Mouse (Mus musculus): ENCODE results near the gene Cybc1. TPM values are rescaled to one million over a fixed set of nuclear protein-coding genes. Genes with fewer than 3 reads are reported as not detected.

Gene Cybc1
- polyA plus RNA-seq, 2 experiments = 16.1 to 20.3 TPM

- Histone ChIP-seq H3K4me1 (replicated peaks; ENCODE audit: control insufficient read depth in 2 of 2, insufficient read depth in 2 of 2, low read length in 1 of 2) (peaks cover 43 to 49% of the 10 kb centered on the region in 2 experiments), H3K27me3 (ENCODE audit: control insufficient read depth, insufficient read depth, low read length) (no peaks in the 10 kb centered on the region), H3K9me3 (ENCODE audit: control insufficient read depth, low read length) (no peaks in the 10 kb centered on the region), H3K4me2 (ENCODE audit: low read depth) (no peak overlapping the region), H3K4me3 (ENCODE audit: insufficient read depth in 1 of 2, low read depth in 2 of 2, low read length in 2 of 2) (no peak overlapping the region), H3K36me3 (replicated peaks; ENCODE audit: control insufficient read depth, insufficient read depth, low read depth) (peaks cover 7% of the 10 kb centered on the region), H3K9ac (replicated peaks) (no peak overlapping the region), H3K27ac (peak overlapping the region; percentile 70)
- ATAC-seq (ENCODE audit: insufficient read depth) (no peak), DNase-seq (ENCODE audit: low read depth in 3 of 3, low spot score in 3 of 3) (no peak)
- 69% methylated on average over 4 of the region's 4 CpGs for WGBS (ENCODE audit: insufficient replicate concordance)
- TF ChIP-seq EP300 (IDR thresholded peaks at IDR 0.05; ENCODE audit: low read depth) (no peak), CTCF (IDR thresholded peaks at IDR 0.05; ENCODE audit: low read depth) (no peak)
Measured at GRCm38 (mm10) chr11:121231191-121231590, 2.1 kb upstream of the Cybc1 start.

- H3K4me1 ChIP-seq (replicated peaks; ENCODE audit: control insufficient read depth in 2 of 2, insufficient read depth in 2 of 2, low read length in 1 of 2) = peaks cover 31 to 33% of the 10 kb centered on the region in 2 experiments
- peak overlapping the region; percentile 69 for H3K9ac ChIP-seq (replicated peaks)
Measured at GRCm38 (mm10) chr11:121228129-121229017, 749 bp downstream of the Cybc1 start.

DNA sequence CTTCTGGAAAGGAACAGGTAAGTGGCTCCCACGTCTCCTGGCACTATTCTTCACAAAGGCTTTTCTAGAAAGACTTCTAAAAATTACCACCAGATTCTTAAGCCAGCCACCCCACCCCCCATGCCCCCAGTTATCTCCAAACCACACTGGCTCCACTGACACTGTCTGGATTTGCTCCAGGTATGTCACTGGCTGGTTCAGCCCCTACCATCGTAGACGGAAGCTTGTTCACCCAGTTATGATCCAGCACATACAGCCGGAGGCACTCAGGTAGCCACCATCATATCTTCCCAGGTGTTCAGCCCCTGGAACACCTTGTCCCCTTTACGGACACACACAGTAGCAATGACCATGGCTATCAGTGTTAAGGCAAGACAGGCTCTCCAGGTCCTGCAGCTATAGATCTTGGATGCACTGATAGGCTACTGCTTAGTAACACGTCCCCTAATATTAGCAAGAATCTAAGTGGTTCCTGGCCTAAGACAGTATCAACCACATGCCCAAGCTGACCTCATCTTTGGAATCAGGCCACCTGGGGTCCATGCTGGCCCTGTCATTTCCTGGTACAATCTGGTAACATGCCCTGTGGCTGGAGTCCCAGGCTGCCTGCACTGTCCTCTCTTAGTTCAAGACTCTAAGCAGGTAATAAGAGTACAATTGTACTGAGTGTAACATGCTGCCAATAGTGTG is 7.7 kb downstream of the Cybc1 start:
- TF ChIP-seq EP300 (IDR thresholded peaks at IDR 0.05; ENCODE audit: low read depth) (no peak), CTCF (IDR thresholded peaks at IDR 0.05; ENCODE audit: low read depth) (no peak)
- no peaks in the 10 kb centered on the region for H3K9me3 ChIP-seq (ENCODE audit: control insufficient read depth, low read length)
- no peak overlapping the region for H3K4me3 ChIP-seq (ENCODE audit: insufficient read depth in 1 of 2, low read depth in 2 of 2, low read length in 2 of 2)
- DNase-seq (ENCODE audit: low read depth in 3 of 3, low spot score in 3 of 3) (no peak), ATAC-seq (ENCODE audit: insufficient read depth) (no peak)
- no peak overlapping the region for H3K9ac ChIP-seq (replicated peaks)
- 69% methylated on average over 6 of the region's 6 CpGs for WGBS (ENCODE audit: insufficient replicate concordance)
- peaks cover 44% of the 10 kb centered on the region for H3K36me3 ChIP-seq (replicated peaks; ENCODE audit: control insufficient read depth, insufficient read depth, low read depth)
- no peak overlapping the region for H3K4me2 ChIP-seq (ENCODE audit: low read depth)
- H3K27me3 ChIP-seq (ENCODE audit: control insufficient read depth, insufficient read depth, low read length) = no peaks in the 10 kb centered on the region
- no peak overlapping the region for H3K27ac ChIP-seq
- no peaks in the 10 kb centered on the region for H3K4me1 ChIP-seq (replicated peaks; ENCODE audit: control insufficient read depth in 2 of 2, insufficient read depth in 2 of 2, low read length in 1 of 2)

More at GRCm38 (mm10) chr11:121228129-121229017, 749 bp downstream of the Cybc1 start:
- 11% methylated on average over 21 of the region's 21 CpGs for WGBS (ENCODE audit: insufficient replicate concordance)
- no peaks in the 10 kb centered on the region for H3K27me3 ChIP-seq (ENCODE audit: control insufficient read depth, insufficient read depth, low read length)
- TF ChIP-seq CTCF (IDR thresholded peaks at IDR 0.05; ENCODE audit: low read depth) = no peak
- TF ChIP-seq EP300 (IDR thresholded peaks at IDR 0.05; ENCODE audit: low read depth) = no peak
- H3K4me2 ChIP-seq (ENCODE audit: low read depth) = peak overlapping the region; percentile 81
- no peaks in the 10 kb centered on the region for H3K9me3 ChIP-seq (ENCODE audit: control insufficient read depth, low read length)
- peak overlapping the region; percentile 41 for H3K27ac ChIP-seq
- DNase-seq (ENCODE audit: low read depth in 3 of 3, low spot score in 3 of 3) = peak in 1 of 3 experiments; percentile 27
- peak; percentile 4; the same call in 1 of the 2 replicates for ATAC-seq (ENCODE audit: insufficient read depth)
- peaks cover 31% of the 10 kb centered on the region for H3K36me3 ChIP-seq (replicated peaks; ENCODE audit: control insufficient read depth, insufficient read depth, low read depth)
- H3K4me3 ChIP-seq (ENCODE audit: insufficient read depth in 1 of 2, low read depth in 2 of 2, low read length in 2 of 2) = peak overlapping the region; percentile 71 to 98

DNA sequence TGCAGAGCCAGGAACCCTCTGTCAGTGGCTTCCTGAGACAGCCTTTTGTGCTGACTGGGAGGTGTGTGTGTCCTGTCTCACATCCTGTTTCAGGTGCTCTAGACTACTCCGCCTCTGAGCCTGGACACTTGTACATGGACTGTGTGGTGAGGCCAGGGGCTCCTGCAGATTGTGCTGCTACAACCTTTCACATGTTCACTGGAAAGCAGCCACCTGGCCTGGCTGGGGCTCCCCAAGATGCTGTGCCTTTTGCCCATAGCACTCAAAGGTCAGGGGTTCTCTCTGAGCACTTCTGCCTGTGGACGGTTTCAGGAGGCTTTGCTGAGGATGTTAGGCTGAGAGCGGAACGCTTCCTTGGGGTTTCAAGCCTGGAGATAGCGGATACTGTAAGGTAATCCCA is 8.4 kb downstream of the Cybc1 start:
- H3K27ac ChIP-seq = no peak overlapping the region
- H3K27me3 ChIP-seq (ENCODE audit: control insufficient read depth, insufficient read depth, low read length) = no peaks in the 10 kb centered on the region
- ATAC-seq (ENCODE audit: insufficient read depth) (no peak), DNase-seq (ENCODE audit: low read depth in 3 of 3, low spot score in 3 of 3) (no peak)
- H3K4me2 ChIP-seq (ENCODE audit: low read depth) = no peak overlapping the region
- H3K4me1 ChIP-seq (replicated peaks; ENCODE audit: control insufficient read depth in 2 of 2, insufficient read depth in 2 of 2, low read length in 1 of 2) = no peaks in the 10 kb centered on the region
- H3K9ac ChIP-seq (replicated peaks) = no peak overlapping the region
- peaks cover 40% of the 10 kb centered on the region for H3K36me3 ChIP-seq (replicated peaks; ENCODE audit: control insufficient read depth, insufficient read depth, low read depth)
- no peak overlapping the region for H3K4me3 ChIP-seq (ENCODE audit: insufficient read depth in 1 of 2, low read depth in 2 of 2, low read length in 2 of 2)
- WGBS (ENCODE audit: insufficient replicate concordance) = 89% methylated on average over 5 of the region's 5 CpGs
- no peaks in the 10 kb centered on the region for H3K9me3 ChIP-seq (ENCODE audit: control insufficient read depth, low read length)
- no peak for TF ChIP-seq CTCF (IDR thresholded peaks at IDR 0.05; ENCODE audit: low read depth)
- no peak for TF ChIP-seq EP300 (IDR thresholded peaks at IDR 0.05; ENCODE audit: low read depth)

GRCm38 (mm10) chr11:121219776-121220175 is 9.3 kb downstream of the Cybc1 start:
- H3K4me1 ChIP-seq (replicated peaks; ENCODE audit: control insufficient read depth in 2 of 2, insufficient read depth in 2 of 2, low read length in 1 of 2) = no peaks in the 10 kb centered on the region
- peaks cover 30% of the 10 kb centered on the region for H3K36me3 ChIP-seq (replicated peaks; ENCODE audit: control insufficient read depth, insufficient read depth, low read depth)
- no peak for ATAC-seq (ENCODE audit: insufficient read depth)
- H3K4me3 ChIP-seq (ENCODE audit: insufficient read depth in 1 of 2, low read depth in 2 of 2, low read length in 2 of 2) = no peak overlapping the region
- H3K4me2 ChIP-seq (ENCODE audit: low read depth) = no peak overlapping the region
- WGBS (ENCODE audit: insufficient replicate concordance) = 82% methylated on average over 11 of the region's 11 CpGs
- no peak overlapping the region for H3K9ac ChIP-seq (replicated peaks)
- no peak overlapping the region for H3K27ac ChIP-seq
- no peaks in the 10 kb centered on the region for H3K9me3 ChIP-seq (ENCODE audit: control insufficient read depth, low read length)
- no peak for DNase-seq (ENCODE audit: low read depth in 3 of 3, low spot score in 3 of 3)
- no peaks in the 10 kb centered on the region for H3K27me3 ChIP-seq (ENCODE audit: control insufficient read depth, insufficient read depth, low read length)
- TF ChIP-seq EP300 (IDR thresholded peaks at IDR 0.05; ENCODE audit: low read depth) (no peak), CTCF (IDR thresholded peaks at IDR 0.05; ENCODE audit: low read depth) (no peak)
